Mouse (Mus musculus) heart, embryonic 10.5 days (tissue): ENCODE measurements around the gene Vmn2r76. TPM values are rescaled to one million over a fixed set of nuclear protein-coding genes. Genes with fewer than 3 reads are reported as not detected.
"Not testable (repeated sequence)": the region's sequence is repeated elsewhere in the genome, so short reads cannot be mapped to it uniquely, and the experiment has no call there.

Experiments used
- DNase-seq: peaks from one replicate; pipeline ENCODE4 v3.0.0-alpha.2; 2017; ENCODE audit warnings: low spot score
- H3K27ac ChIP-seq: fragments of 300-500 bp; sonication (generic); 2 replicates; pipeline ENCODE4 v1.5.1; 2016; ENCODE audit warnings: mild to moderate bottlenecking
- H3K27me3 ChIP-seq: fragments of 300-500 bp; sonication (generic); 2 replicates; pipeline ENCODE4 v1.6.1; 2016; ENCODE audit warnings: mild to moderate bottlenecking; ENCODE audit not compliant: poor library complexity, insufficient read depth, severe bottlenecking
- H3K36me3 ChIP-seq: fragments of 300-500 bp; sonication (generic); 2 replicates; pipeline ENCODE4 v1.6.1; 2016; ENCODE audit warnings: mild to moderate bottlenecking, moderate library complexity
- H3K4me1 ChIP-seq: fragments of 300-500 bp; sonication (generic); 2 replicates; pipeline ENCODE4 v1.6.1; 2016; ENCODE audit warnings: mild to moderate bottlenecking
- H3K4me3 ChIP-seq: fragments of 300-500 bp; sonication (generic); 2 replicates; pipeline ENCODE4 v1.5.1; 2016; ENCODE audit warnings: mild to moderate bottlenecking, moderate library complexity
- H3K9me3 ChIP-seq: fragments of 300-500 bp; sonication (generic); 2 replicates; pipeline ENCODE4 v1.6.1; 2016; ENCODE audit warnings: mild to moderate bottlenecking, moderate library complexity
- WGBS: fragments of 180-500 bp; shearing (Covaris S2); methylation state at CpG from one replicate; pipeline ENCODE4 v1.1.7; 2016; 5-methylcytosine and 5-hydroxymethylcytosine counted together
- polyA plus RNA-seq: library from polyadenylated mRNA; unstranded; fragments of >200 nt; fragmentation: Nextera tagmentation; extraction: Ambion mirVana; gene quantifications from 2 replicates; pipeline ENCODE4 v1.2.1, GENCODE M21; 2016

Vmn2r76 gene
- polyA plus RNA-seq: not detected in 2 replicates

DNA sequence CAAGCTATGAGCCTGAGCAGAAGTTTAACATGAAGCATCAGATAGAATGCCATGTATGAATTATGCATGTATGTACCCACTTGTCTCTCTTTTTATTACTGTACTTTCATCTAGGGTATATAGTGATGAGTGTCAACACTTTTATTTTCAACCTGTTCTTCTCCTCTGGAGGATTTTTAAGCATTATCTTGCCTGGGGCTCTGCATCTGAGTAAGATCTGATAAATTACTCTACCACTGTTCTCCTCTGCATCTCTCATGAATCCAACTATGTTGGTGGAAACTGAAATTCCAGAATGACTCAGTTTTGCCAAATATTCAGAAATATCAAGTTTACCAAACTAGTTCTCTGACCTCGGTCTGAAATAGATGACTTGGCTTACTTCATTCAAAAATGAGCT, at the start of gene Vmn2r76:
Gene Vmn2r76, minus strand, starts transcription at position 101 of the 400 bp plus-strand sequence.
- DNase-seq: no peak
- Histone ChIP-seq H3K27me3 (no peaks in the 10 kb centered on the region), H3K4me3 (no peak within 1 kb of the TSS), H3K27ac (no peak within 1 kb of the TSS), H3K36me3 (no peaks in the 10 kb centered on the region), H3K9me3 (no peaks in the 10 kb centered on the region), H3K4me1 (no peaks in the 10 kb centered on the region)
- WGBS: 71% methylated on average over 1 of the region's 1 CpGs

DNA sequence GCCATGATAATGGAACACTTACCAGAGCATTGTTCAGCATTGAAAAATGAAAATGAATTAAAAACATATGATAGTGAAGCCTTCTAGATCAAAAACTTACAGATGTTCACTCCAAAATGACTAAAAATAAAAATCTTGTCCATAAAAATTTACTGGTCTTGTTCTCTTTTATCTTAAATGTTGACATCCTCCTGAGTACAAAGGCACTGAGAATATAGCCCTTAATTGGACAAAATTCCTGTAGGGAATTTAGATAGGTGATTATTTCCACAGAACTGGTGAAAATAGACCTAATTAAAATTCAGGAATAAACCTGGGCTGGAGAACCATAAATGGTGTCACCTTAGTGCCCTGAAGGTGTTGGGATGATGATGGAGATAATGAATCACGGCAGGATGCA, 31.0 kb upstream of the Vmn2r76 start, which contains the start of gene Olfr310:
Gene Olfr310, minus strand, starts transcription at position 101 of the 400 bp plus-strand sequence.
- Histone ChIP-seq H3K36me3 (no peaks in the 10 kb centered on the region), H3K9me3 (no peaks in the 10 kb centered on the region), H3K27me3 (no peaks in the 10 kb centered on the region), H3K27ac (no peak within 1 kb of the TSS), H3K4me3 (no peak within 1 kb of the TSS), H3K4me1 (no peaks in the 10 kb centered on the region)
- WGBS: 67% methylated on average over 1 of the region's 1 CpGs
- no peak for DNase-seq

DNA sequence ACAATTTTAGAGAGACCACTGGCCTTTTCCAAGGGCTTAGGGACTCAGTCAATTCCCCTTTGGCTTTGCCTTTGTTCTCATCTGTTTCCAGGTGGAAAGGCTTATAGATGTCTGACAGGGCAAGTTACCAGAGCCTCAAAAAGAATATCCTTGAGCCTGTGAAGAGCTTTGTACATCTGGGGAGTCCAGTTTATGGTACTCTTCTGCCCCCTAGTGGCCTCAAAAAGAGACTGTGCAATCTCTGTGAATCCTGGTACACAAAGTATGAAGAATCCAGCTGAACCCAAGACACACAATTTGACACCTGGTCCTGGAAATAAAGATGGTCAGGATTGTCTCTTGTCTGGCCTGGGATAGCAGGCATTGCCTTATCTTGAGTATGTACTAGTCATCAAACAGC, 34.8 kb downstream of the Vmn2r76 start:
- no peak for DNase-seq
- no peaks in the 10 kb centered on the region for H3K9me3 ChIP-seq
- no peaks in the 10 kb centered on the region for H3K4me1 ChIP-seq
- no peaks in the 10 kb centered on the region for H3K27me3 ChIP-seq
- H3K4me3 ChIP-seq: no peak overlapping the region
- H3K36me3 ChIP-seq: no peaks in the 10 kb centered on the region
- no peak overlapping the region for H3K27ac ChIP-seq

DNA sequence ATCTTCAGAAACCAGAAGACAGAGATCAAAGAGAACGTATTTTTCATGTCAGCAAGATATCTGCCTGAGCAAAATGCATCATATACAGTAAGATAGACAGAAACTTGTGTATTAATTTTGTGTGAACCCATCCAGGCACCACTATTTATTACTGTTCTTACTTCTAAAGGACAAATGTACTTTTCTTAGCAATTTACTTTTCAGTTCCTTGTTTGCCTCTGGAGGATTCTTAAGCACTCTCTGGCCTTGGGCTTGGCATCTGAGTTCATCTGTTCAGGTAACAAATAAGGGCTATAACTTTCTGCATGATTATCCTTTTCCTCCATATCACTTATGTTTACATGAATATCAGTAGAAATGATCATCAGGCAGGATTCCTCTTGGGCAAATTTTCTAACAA, 74.4 kb downstream of the Vmn2r76 start, which contains the start of gene Vmn2r75:
Gene Vmn2r75, minus strand, starts transcription at position 101 of the 400 bp plus-strand sequence.
- DNase-seq, H3K9me3 ChIP-seq, H3K36me3 ChIP-seq, H3K4me3 ChIP-seq, H3K27ac ChIP-seq, H3K27me3 ChIP-seq, H3K4me1 ChIP-seq: not testable (repeated sequence)
- WGBS: 62% methylated on average over 1 of the region's 1 CpGs

Other genes with a start within 250 kb of the Vmn2r76 start
- not detected in 2 replicates for gene Vmn2r75, start 74.5 kb downstream of the Vmn2r76 start, polyA plus RNA-seq
- not detected in 2 replicates for gene Olfr310, start 30.9 kb upstream of the Vmn2r76 start, polyA plus RNA-seq
- gene Olfr309, start 67.4 kb upstream of the Vmn2r76 start, polyA plus RNA-seq: not detected in 2 replicates
- gene Olfr308, start 79.3 kb upstream of the Vmn2r76 start, polyA plus RNA-seq: not detected in 2 replicates
- not detected in 2 replicates for gene Olfr307, start 91.3 kb upstream of the Vmn2r76 start, polyA plus RNA-seq
- gene Olfr305, start 120.6 kb upstream of the Vmn2r76 start, polyA plus RNA-seq: not detected in 2 replicates
- not detected in 2 replicates for gene Olfr304, start 140.3 kb upstream of the Vmn2r76 start, polyA plus RNA-seq
- not detected in 2 replicates for gene Olfr303, start 151.5 kb upstream of the Vmn2r76 start, polyA plus RNA-seq
- gene Olfr301, start 157.5 kb upstream of the Vmn2r76 start, polyA plus RNA-seq: not detected in 2 replicates
- not detected in 2 replicates for gene Olfr299, start 213.6 kb upstream of the Vmn2r76 start, polyA plus RNA-seq
- not detected in 2 replicates for gene Olfr298, start 246.2 kb upstream of the Vmn2r76 start, polyA plus RNA-seq